Mouse (Mus musculus): ENCODE results near the gene Leng9. TPM values are rescaled to one million over a fixed set of nuclear protein-coding genes. Genes with fewer than 3 reads are reported as not detected.

Gene Leng9
- polyA plus RNA-seq, 1 experiment from 2014 or later, result 0.98 TPM

GRCm38 (mm10) chr7:4143506-4143905 is 6.7 kb downstream of the Leng9 start:
- no peaks in the 10 kb centered on the region for H3K27me3 ChIP-seq
- H3K9ac ChIP-seq, result no peak overlapping the region
- ATAC-seq (ENCODE audit: insufficient read depth), result no peak
- H3K4me3 ChIP-seq (replicated peaks), result no peak overlapping the region
- no peak overlapping the region for H3K4me2 ChIP-seq
- H3K36me3 ChIP-seq (replicated peaks), result peaks cover 95% of the 10 kb centered on the region
- H3K9me3 ChIP-seq (replicated peaks), result no peaks in the 10 kb centered on the region
- H3K27ac ChIP-seq (replicated peaks), result no peak overlapping the region
- H3K4me1 ChIP-seq (replicated peaks), result peaks cover 32% of the 10 kb centered on the region
- whole genome bisulfite sequencing (ENCODE audit: insufficient replicate concordance), result 94% methylated on average over 19 of the region's 19 CpGs

GRCm38 (mm10) chr7:4142796-4143445 is 7.3 kb downstream of the Leng9 start:
- peaks cover 99% of the 10 kb centered on the region for H3K36me3 ChIP-seq (replicated peaks)
- H3K4me2 ChIP-seq, result no peak overlapping the region
- peaks cover 32% of the 10 kb centered on the region for H3K4me1 ChIP-seq (replicated peaks)
- H3K27me3 ChIP-seq, result no peaks in the 10 kb centered on the region
- H3K4me3 ChIP-seq (replicated peaks), result no peak overlapping the region
- H3K9ac ChIP-seq, result no peak overlapping the region
- H3K9me3 ChIP-seq (replicated peaks), result no peaks in the 10 kb centered on the region
- H3K27ac ChIP-seq (replicated peaks), result no peak overlapping the region
- ATAC-seq (ENCODE audit: insufficient read depth), result no peak
- 88% methylated on average over 10 of the region's 10 CpGs for WGBS (ENCODE audit: insufficient replicate concordance)

- H3K27ac ChIP-seq (replicated peaks), result no peak overlapping the region
- H3K4me3 ChIP-seq (replicated peaks), result no peak overlapping the region
- no peaks in the 10 kb centered on the region for H3K9me3 ChIP-seq (replicated peaks)
- peaks cover 28% of the 10 kb centered on the region for H3K4me1 ChIP-seq (replicated peaks)
- peaks cover 88% of the 10 kb centered on the region for H3K36me3 ChIP-seq (replicated peaks)
- H3K4me2 ChIP-seq, result no peak overlapping the region
- H3K27me3 ChIP-seq, result no peaks in the 10 kb centered on the region
- no peak for ATAC-seq (ENCODE audit: insufficient read depth)
- WGBS (ENCODE audit: insufficient replicate concordance), result 86% methylated on average over 6 of the region's 6 CpGs
- H3K9ac ChIP-seq, result no peak overlapping the region
Observed at GRCm38 (mm10) chr7:4141648-4142325, 8.4 kb downstream of the Leng9 start.

- H3K4me3 ChIP-seq (replicated peaks), result no peak overlapping the region
- WGBS (ENCODE audit: insufficient replicate concordance), result 93% methylated on average over 5 of the region's 5 CpGs
- no peak overlapping the region for H3K9ac ChIP-seq
- peaks cover 64% of the 10 kb centered on the region for H3K36me3 ChIP-seq (replicated peaks)
- H3K27me3 ChIP-seq, result no peaks in the 10 kb centered on the region
- ATAC-seq (ENCODE audit: insufficient read depth), result no peak
- no peaks in the 10 kb centered on the region for H3K9me3 ChIP-seq (replicated peaks)
- H3K4me1 ChIP-seq (replicated peaks), result peaks cover 32% of the 10 kb centered on the region
- H3K4me2 ChIP-seq, result no peak overlapping the region
- no peak overlapping the region for H3K27ac ChIP-seq (replicated peaks)
Observed at GRCm38 (mm10) chr7:4139391-4139790, 10.8 kb downstream of the Leng9 start.

GRCm38 (mm10) chr7:4138671-4139070 is 11.5 kb downstream of the Leng9 start:
- peaks cover 57% of the 10 kb centered on the region for H3K36me3 ChIP-seq (replicated peaks)
- H3K4me1 ChIP-seq (replicated peaks), result peaks cover 32% of the 10 kb centered on the region
- H3K4me3 ChIP-seq (replicated peaks), result no peak overlapping the region
- no peak for ATAC-seq (ENCODE audit: insufficient read depth)
- no peaks in the 10 kb centered on the region for H3K9me3 ChIP-seq (replicated peaks)
- WGBS (ENCODE audit: insufficient replicate concordance), result 91% methylated on average over 7 of the region's 7 CpGs
- H3K27ac ChIP-seq (replicated peaks), result no peak overlapping the region
- no peaks in the 10 kb centered on the region for H3K27me3 ChIP-seq
- H3K4me2 ChIP-seq, result peak overlapping the region; percentile 84; the same call in 1 of the 2 replicates
- 0 out of 2 replicates have a peak overlapping the region, but pooled peaks have one; percentile 84 for H3K9ac ChIP-seq

DNA sequence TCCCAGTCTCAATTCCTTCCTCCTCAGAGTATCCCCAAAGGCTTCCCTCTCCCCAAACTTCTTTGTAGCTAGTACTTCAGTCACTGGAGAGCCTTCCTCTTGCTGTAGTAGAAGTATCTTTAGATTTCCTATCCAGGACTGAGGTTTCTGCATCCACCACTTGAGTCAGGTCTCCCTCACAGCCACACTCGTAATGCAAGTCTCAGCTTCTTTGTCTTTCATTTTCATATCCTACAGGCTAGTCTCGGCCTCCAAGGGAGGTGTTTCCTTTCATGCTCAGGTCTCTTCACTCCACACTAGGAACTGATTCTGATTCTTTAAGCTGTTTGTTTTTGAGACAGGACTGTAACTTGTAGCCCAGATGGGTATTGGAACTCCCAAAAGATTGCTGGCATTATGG is 12.0 kb downstream of the Leng9 start:
- peak overlapping the region; percentile 84 for H3K9ac ChIP-seq
- peaks cover 32% of the 10 kb centered on the region for H3K4me1 ChIP-seq (replicated peaks)
- H3K27me3 ChIP-seq, result no peaks in the 10 kb centered on the region
- WGBS (ENCODE audit: insufficient replicate concordance), result 85% methylated on average over 2 of the region's 2 CpGs
- H3K9me3 ChIP-seq (replicated peaks), result no peaks in the 10 kb centered on the region
- H3K4me2 ChIP-seq, result peak overlapping the region; percentile 84
- no peak overlapping the region for H3K27ac ChIP-seq (replicated peaks)
- peaks cover 52% of the 10 kb centered on the region for H3K36me3 ChIP-seq (replicated peaks)
- H3K4me3 ChIP-seq (replicated peaks), result peak overlapping the region; percentile 95
- ATAC-seq (ENCODE audit: insufficient read depth), result no peak

DNA sequence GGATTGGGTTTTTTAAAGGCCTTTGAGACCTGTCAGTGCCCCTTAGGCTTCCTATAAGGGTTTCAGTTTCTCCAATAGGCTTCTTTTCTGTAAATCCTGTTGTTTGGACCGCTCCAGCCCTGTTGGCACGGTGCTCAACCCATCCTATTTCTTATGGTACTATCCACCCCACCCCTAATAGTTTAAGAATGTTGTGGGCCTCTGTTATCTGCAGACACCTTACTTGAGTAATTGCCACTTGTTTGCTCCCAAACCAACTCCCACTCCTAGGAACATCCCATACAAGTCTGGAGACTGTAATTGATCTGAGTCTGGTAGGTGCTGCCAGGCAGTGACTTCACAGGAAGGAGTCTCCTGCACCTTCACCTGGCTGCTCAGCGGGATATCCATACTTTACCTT is 12.4 kb downstream of the Leng9 start:
- H3K4me3 ChIP-seq (replicated peaks), result peak overlapping the region; percentile 95
- H3K27ac ChIP-seq (replicated peaks), result peak overlapping the region; percentile 94
- WGBS (ENCODE audit: insufficient replicate concordance), result 46% methylated on average over 3 of the region's 3 CpGs
- peak overlapping the region; percentile 84 for H3K4me2 ChIP-seq
- no peak for ATAC-seq (ENCODE audit: insufficient read depth)
- H3K4me1 ChIP-seq (replicated peaks), result peaks cover 32% of the 10 kb centered on the region
- H3K9me3 ChIP-seq (replicated peaks), result no peaks in the 10 kb centered on the region
- H3K36me3 ChIP-seq (replicated peaks), result peaks cover 48% of the 10 kb centered on the region
- H3K9ac ChIP-seq, result peak overlapping the region; percentile 84
- H3K27me3 ChIP-seq, result no peaks in the 10 kb centered on the region

- peak; percentile 97 for ATAC-seq (ENCODE audit: insufficient read depth)
- peaks cover 32% of the 10 kb centered on the region for H3K4me1 ChIP-seq (replicated peaks)
- peak within 1 kb of the TSS; percentile 88 for H3K4me2 ChIP-seq
- H3K4me3 ChIP-seq (replicated peaks), result peak within 1 kb of the TSS; percentile 95
- H3K9me3 ChIP-seq (replicated peaks), result no peaks in the 10 kb centered on the region
- peak within 1 kb of the TSS; percentile 94 for H3K27ac ChIP-seq (replicated peaks)
- under 1% methylated on average over 78 of the region's 78 CpGs for WGBS (ENCODE audit: insufficient replicate concordance)
- no peaks in the 10 kb centered on the region for H3K27me3 ChIP-seq
- H3K9ac ChIP-seq, result peak within 1 kb of the TSS; percentile 84
- peaks cover 40% of the 10 kb centered on the region for H3K36me3 ChIP-seq (replicated peaks)
Observed at GRCm38 (mm10) chr7:4136771-4137531, 13.2 kb downstream of the Leng9 start, which contains the start of gene Leng8. Gene Leng8, plus strand, starts transcription at chr7:4137039.

- H3K27me3 ChIP-seq, result no peaks in the 10 kb centered on the region
- ATAC-seq (ENCODE audit: insufficient read depth), result peak; percentile 9
- under 1% methylated on average over 16 of the region's 16 CpGs for WGBS (ENCODE audit: insufficient replicate concordance)
Observed at GRCm38 (mm10) chr7:4136404-4136770, 13.8 kb downstream of the Leng9 start.

GRCm38 (mm10) chr7:4134911-4135310 is 15.3 kb downstream of the Leng9 start:
- Histone ChIP-seq H3K4me2 (no peak overlapping the region), H3K4me1 (replicated peaks) (peaks cover 39% of the 10 kb centered on the region), H3K4me3 (replicated peaks) (no peak overlapping the region), H3K27ac (replicated peaks) (no peak overlapping the region), H3K27me3 (no peaks in the 10 kb centered on the region), H3K36me3 (replicated peaks) (peaks cover 19% of the 10 kb centered on the region), H3K9me3 (replicated peaks) (no peaks in the 10 kb centered on the region), H3K9ac (no peak overlapping the region)
- no peak for ATAC-seq (ENCODE audit: insufficient read depth)
- WGBS (ENCODE audit: insufficient replicate concordance), result 66% methylated on average over 5 of the region's 5 CpGs

More at GRCm38 (mm10) chr7:4136404-4136770, 13.8 kb downstream of the Leng9 start:
- H3K36me3 ChIP-seq (replicated peaks), result peaks cover 34% of the 10 kb centered on the region
- H3K4me1 ChIP-seq (replicated peaks), result peaks cover 34% of the 10 kb centered on the region
- peak overlapping the region; percentile 88 for H3K4me2 ChIP-seq
- H3K4me3 ChIP-seq (replicated peaks), result peak overlapping the region; percentile 95
- peak overlapping the region; percentile 75 for H3K9ac ChIP-seq
- H3K27ac ChIP-seq (replicated peaks), result peak overlapping the region; percentile 94
- H3K9me3 ChIP-seq (replicated peaks), result no peaks in the 10 kb centered on the region

DNA sequence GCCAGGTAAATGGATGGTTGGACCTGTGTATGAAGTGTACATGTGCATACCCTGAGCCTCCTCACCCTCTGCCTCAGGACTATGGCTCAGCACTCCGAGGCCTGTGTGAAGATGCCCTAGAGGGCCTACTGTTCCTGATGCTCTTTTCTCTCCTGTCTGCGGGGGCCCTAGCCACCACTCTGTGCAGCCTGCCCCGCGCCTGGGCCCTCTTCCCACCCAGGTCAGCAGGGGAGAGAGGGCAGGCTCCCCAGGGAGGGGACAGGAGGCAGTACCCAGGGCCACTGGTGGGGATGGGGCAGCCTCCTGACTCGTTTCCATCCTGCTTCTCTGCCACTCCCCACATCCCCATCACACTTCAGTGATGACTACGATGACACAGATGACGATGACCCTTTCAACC is 17.2 kb downstream of the Leng9 start:
- WGBS (ENCODE audit: insufficient replicate concordance), result 77% methylated on average over 7 of the region's 7 CpGs
- H3K9me3 ChIP-seq (replicated peaks), result no peaks in the 10 kb centered on the region
- H3K4me1 ChIP-seq (replicated peaks), result peaks cover 30% of the 10 kb centered on the region
- no peak overlapping the region for H3K4me3 ChIP-seq (replicated peaks)
- no peak for ATAC-seq (ENCODE audit: insufficient read depth)
- peaks cover under 1% of the 10 kb centered on the region; the same call in 1 of the 2 replicates for H3K36me3 ChIP-seq (replicated peaks)
- no peak overlapping the region for H3K27ac ChIP-seq (replicated peaks)
- H3K27me3 ChIP-seq, result no peaks in the 10 kb centered on the region
- H3K9ac ChIP-seq, result no peak overlapping the region
- no peak overlapping the region for H3K4me2 ChIP-seq

All from liver, embryonic 15.5 days (tissue).